Mouse (Mus musculus) heart, postnatal 0 days (tissue): ENCODE results near the gene Vmp1.

Source experiments
- CTCF ChIP-seq: IDR thresholded peaks from 2 replicates; pipeline ENCODE4 v1.5.1; 2016; ENCODE audit warnings: antibody characterized with exemption, control low read depth, low read depth
- EP300 ChIP-seq: IDR thresholded peaks from 2 replicates; pipeline ENCODE4 v1.6.1; 2016; ENCODE audit warnings: antibody characterized with exemption, low read depth

- TF ChIP-seq CTCF (no peak), EP300 (no peak)
Measured at GRCm38 (mm10) chr11:86714606-86715005, 31.0 kb upstream of the Vmp1 start.
